Mouse (Mus musculus): ENCODE data around the gene Scn1b. TPM values are rescaled to one million over a fixed set of nuclear protein-coding genes. Genes with fewer than 3 reads are reported as not detected.

Scn1b gene
- polyA plus RNA-seq, 1 experiment from 2014 or later, result 9.4 TPM

GRCm38 (mm10) chr7:31094774-31095501, 31.9 kb downstream of the Scn1b start:
- DNase-seq (ENCODE audit: low spot score) (no peak), ATAC-seq (ENCODE audit: low read depth) (no peak)
- 32% methylated on average over 8 of the region's 12 CpGs for WGBS
- no peaks in the 10 kb centered on the region for H3K9me3 ChIP-seq (ENCODE audit: control insufficient read depth, low read length)
- no peaks in the 10 kb centered on the region for H3K4me1 ChIP-seq (ENCODE audit: control insufficient read depth, insufficient read depth, low read length)
- no peaks in the 10 kb centered on the region for H3K36me3 ChIP-seq (ENCODE audit: control insufficient read depth, insufficient read depth, low read length)
- H3K9ac ChIP-seq (ENCODE audit: low read depth, low read length), result no peak overlapping the region
- H3K4me3 ChIP-seq (ENCODE audit: low read depth, low read length), result no peak overlapping the region
- no peaks in the 10 kb centered on the region for H3K27me3 ChIP-seq (replicated peaks; ENCODE audit: control insufficient read depth, insufficient read depth, low read length)
- no peak overlapping the region for H3K4me2 ChIP-seq (ENCODE audit: low read depth, low read length)
- H3K27ac ChIP-seq (replicated peaks; ENCODE audit: low read depth, low read length), result no peak overlapping the region

DNA sequence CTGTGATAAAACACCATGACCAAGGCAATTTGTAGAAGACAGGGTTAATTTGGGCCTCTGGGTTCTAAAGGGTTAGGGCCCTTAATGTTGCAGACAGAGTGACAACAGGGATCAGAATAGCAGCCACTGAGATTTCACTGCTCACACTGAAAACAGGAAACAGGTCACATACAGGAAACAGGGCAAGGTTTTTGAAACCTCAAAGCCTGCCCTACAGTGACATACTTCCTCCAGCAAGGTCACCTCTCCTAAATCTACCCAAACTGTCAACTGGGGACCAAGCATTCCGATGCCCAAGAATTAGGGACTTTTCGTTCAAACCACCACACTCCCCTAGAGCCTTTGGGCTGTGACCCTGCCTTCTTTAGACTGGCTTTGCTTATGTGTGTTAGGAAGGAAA, 37.1 kb downstream of the Scn1b start:
- Histone ChIP-seq H3K27me3 (replicated peaks; ENCODE audit: control insufficient read depth, insufficient read depth, low read length) (no peaks in the 10 kb centered on the region), H3K4me1 (ENCODE audit: control insufficient read depth, insufficient read depth, low read length) (peaks cover 5% of the 10 kb centered on the region; the same call in 1 of the 2 replicates), H3K9me3 (ENCODE audit: control insufficient read depth, low read length) (no peaks in the 10 kb centered on the region), H3K9ac (ENCODE audit: low read depth, low read length) (no peak overlapping the region), H3K4me2 (ENCODE audit: low read depth, low read length) (no peak overlapping the region), H3K27ac (replicated peaks; ENCODE audit: low read depth, low read length) (no peak overlapping the region), H3K36me3 (ENCODE audit: control insufficient read depth, insufficient read depth, low read length) (no peaks in the 10 kb centered on the region), H3K4me3 (ENCODE audit: low read depth, low read length) (no peak overlapping the region)
- WGBS, result 70% methylated on average over 2 of the region's 2 CpGs
- ATAC-seq (ENCODE audit: low read depth) (no peak), DNase-seq (ENCODE audit: low spot score) (no peak)

GRCm38 (mm10) chr7:31088206-31088605, 38.6 kb downstream of the Scn1b start:
- Histone ChIP-seq H3K9ac (ENCODE audit: low read depth, low read length) (no peak overlapping the region), H3K36me3 (ENCODE audit: control insufficient read depth, insufficient read depth, low read length) (no peaks in the 10 kb centered on the region), H3K9me3 (ENCODE audit: control insufficient read depth, low read length) (no peaks in the 10 kb centered on the region), H3K27me3 (replicated peaks; ENCODE audit: control insufficient read depth, insufficient read depth, low read length) (no peaks in the 10 kb centered on the region), H3K4me2 (ENCODE audit: low read depth, low read length) (no peak overlapping the region), H3K4me1 (ENCODE audit: control insufficient read depth, insufficient read depth, low read length) (peaks cover 14% of the 10 kb centered on the region), H3K4me3 (ENCODE audit: low read depth, low read length) (no peak overlapping the region), H3K27ac (replicated peaks; ENCODE audit: low read depth, low read length) (no peak overlapping the region)
- DNase-seq (ENCODE audit: low spot score) (no peak), ATAC-seq (ENCODE audit: low read depth) (no peak)
- 65% methylated on average over 3 of the region's 3 CpGs for WGBS

GRCm38 (mm10) chr7:31087262-31087661, 39.5 kb downstream of the Scn1b start:
- Histone ChIP-seq H3K27me3 (replicated peaks; ENCODE audit: control insufficient read depth, insufficient read depth, low read length) (no peaks in the 10 kb centered on the region), H3K4me2 (ENCODE audit: low read depth, low read length) (no peak overlapping the region), H3K4me3 (ENCODE audit: low read depth, low read length) (no peak overlapping the region), H3K9ac (ENCODE audit: low read depth, low read length) (no peak overlapping the region), H3K4me1 (ENCODE audit: control insufficient read depth, insufficient read depth, low read length) (peaks cover 15% of the 10 kb centered on the region), H3K27ac (replicated peaks; ENCODE audit: low read depth, low read length) (no peak overlapping the region; the same call in 1 of the 2 replicates), H3K9me3 (ENCODE audit: control insufficient read depth, low read length) (no peaks in the 10 kb centered on the region), H3K36me3 (ENCODE audit: control insufficient read depth, insufficient read depth, low read length) (no peaks in the 10 kb centered on the region)
- 52% methylated on average over 2 of the region's 2 CpGs for WGBS
- ATAC-seq (ENCODE audit: low read depth) (no peak), DNase-seq (ENCODE audit: low spot score) (no peak)

GRCm38 (mm10) chr7:31086175-31086755, 40.5 kb downstream of the Scn1b start:
- DNase-seq (ENCODE audit: low spot score) (no peak), ATAC-seq (ENCODE audit: low read depth) (no peak)
- no peak overlapping the region for H3K9ac ChIP-seq (ENCODE audit: low read depth, low read length)
- H3K27me3 ChIP-seq (replicated peaks; ENCODE audit: control insufficient read depth, insufficient read depth, low read length), result no peaks in the 10 kb centered on the region
- H3K9me3 ChIP-seq (ENCODE audit: control insufficient read depth, low read length), result no peaks in the 10 kb centered on the region
- peaks cover 15% of the 10 kb centered on the region for H3K4me1 ChIP-seq (ENCODE audit: control insufficient read depth, insufficient read depth, low read length)
- no peak overlapping the region for H3K4me2 ChIP-seq (ENCODE audit: low read depth, low read length)
- 86% methylated on average over 9 of the region's 9 CpGs for WGBS
- H3K4me3 ChIP-seq (ENCODE audit: low read depth, low read length), result no peak overlapping the region
- peak overlapping the region; percentile 61; the same call in 1 of the 2 replicates for H3K27ac ChIP-seq (replicated peaks; ENCODE audit: low read depth, low read length)
- H3K36me3 ChIP-seq (ENCODE audit: control insufficient read depth, insufficient read depth, low read length), result no peaks in the 10 kb centered on the region

DNA sequence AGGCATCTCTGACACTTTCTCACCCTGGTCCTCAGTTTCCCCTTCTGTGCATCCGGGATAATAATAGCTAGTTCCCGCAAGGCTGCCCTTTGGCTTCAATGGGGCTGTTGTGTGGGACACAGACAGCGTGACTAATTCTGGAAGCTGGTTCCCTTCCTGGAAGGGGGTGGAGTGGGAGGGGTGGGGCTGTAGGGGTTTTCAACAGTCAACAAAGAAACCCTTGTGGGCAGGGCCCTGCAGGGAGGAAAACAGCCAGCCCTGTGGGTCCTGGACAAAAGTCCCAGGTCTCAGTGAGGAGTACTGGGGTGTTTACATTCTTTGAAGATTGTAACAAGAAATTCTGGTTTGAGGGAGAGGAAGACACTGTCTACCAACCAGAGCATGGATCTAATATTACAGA, 41.6 kb downstream of the Scn1b start:
- peak; percentile 73 for DNase-seq (ENCODE audit: low spot score)
- H3K36me3 ChIP-seq (ENCODE audit: control insufficient read depth, insufficient read depth, low read length), result no peaks in the 10 kb centered on the region
- peak overlapping the region; percentile 61; the same call in 1 of the 2 replicates for H3K27ac ChIP-seq (replicated peaks; ENCODE audit: low read depth, low read length)
- 26% methylated on average over 3 of the region's 3 CpGs for WGBS
- no peaks in the 10 kb centered on the region for H3K9me3 ChIP-seq (ENCODE audit: control insufficient read depth, low read length)
- H3K27me3 ChIP-seq (replicated peaks; ENCODE audit: control insufficient read depth, insufficient read depth, low read length), result no peaks in the 10 kb centered on the region
- H3K4me1 ChIP-seq (ENCODE audit: control insufficient read depth, insufficient read depth, low read length), result peaks cover 15% of the 10 kb centered on the region
- peak; percentile 76 for ATAC-seq (ENCODE audit: low read depth)
- no peak overlapping the region for H3K4me3 ChIP-seq (ENCODE audit: low read depth, low read length)
- no peak overlapping the region for H3K4me2 ChIP-seq (ENCODE audit: low read depth, low read length)
- H3K9ac ChIP-seq (ENCODE audit: low read depth, low read length), result no peak overlapping the region

DNA sequence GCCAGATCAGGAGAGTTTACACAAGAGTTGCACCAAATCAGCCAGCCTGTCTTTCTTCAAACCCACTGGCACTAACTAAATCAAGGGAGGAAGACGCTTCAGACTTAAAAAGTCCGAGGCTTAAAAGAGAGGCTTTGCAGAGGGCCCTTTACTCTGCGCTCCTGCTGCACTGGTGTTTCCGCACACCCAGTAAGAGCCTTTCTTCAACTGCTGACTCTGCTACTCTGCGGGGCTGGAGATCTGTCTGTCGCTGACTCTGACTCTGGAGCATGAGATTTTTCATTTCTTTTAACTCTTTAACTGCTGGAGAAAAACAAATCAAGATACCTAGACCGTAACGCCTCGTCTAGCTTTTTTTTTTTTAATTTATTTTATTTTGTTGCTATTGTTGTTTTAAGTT, 42.7 kb downstream of the Scn1b start:
- Histone ChIP-seq H3K27ac (replicated peaks; ENCODE audit: low read depth, low read length) (peak overlapping the region; percentile 68), H3K4me2 (ENCODE audit: low read depth, low read length) (peak overlapping the region; percentile 26; the same call in 1 of the 2 replicates), H3K4me3 (ENCODE audit: low read depth, low read length) (no peak overlapping the region), H3K36me3 (ENCODE audit: control insufficient read depth, insufficient read depth, low read length) (no peaks in the 10 kb centered on the region), H3K9me3 (ENCODE audit: control insufficient read depth, low read length) (no peaks in the 10 kb centered on the region), H3K4me1 (ENCODE audit: control insufficient read depth, insufficient read depth, low read length) (peaks cover 15% of the 10 kb centered on the region), H3K27me3 (replicated peaks; ENCODE audit: control insufficient read depth, insufficient read depth, low read length) (no peaks in the 10 kb centered on the region), H3K9ac (ENCODE audit: low read depth, low read length) (no peak overlapping the region; the same call in 1 of the 2 replicates)
- ATAC-seq (ENCODE audit: low read depth) (peak; percentile 48; the same call in 1 of the 2 replicates), DNase-seq (ENCODE audit: low spot score) (peak; percentile 51)
- WGBS, result 30% methylated on average over 9 of the region's 9 CpGs

DNA sequence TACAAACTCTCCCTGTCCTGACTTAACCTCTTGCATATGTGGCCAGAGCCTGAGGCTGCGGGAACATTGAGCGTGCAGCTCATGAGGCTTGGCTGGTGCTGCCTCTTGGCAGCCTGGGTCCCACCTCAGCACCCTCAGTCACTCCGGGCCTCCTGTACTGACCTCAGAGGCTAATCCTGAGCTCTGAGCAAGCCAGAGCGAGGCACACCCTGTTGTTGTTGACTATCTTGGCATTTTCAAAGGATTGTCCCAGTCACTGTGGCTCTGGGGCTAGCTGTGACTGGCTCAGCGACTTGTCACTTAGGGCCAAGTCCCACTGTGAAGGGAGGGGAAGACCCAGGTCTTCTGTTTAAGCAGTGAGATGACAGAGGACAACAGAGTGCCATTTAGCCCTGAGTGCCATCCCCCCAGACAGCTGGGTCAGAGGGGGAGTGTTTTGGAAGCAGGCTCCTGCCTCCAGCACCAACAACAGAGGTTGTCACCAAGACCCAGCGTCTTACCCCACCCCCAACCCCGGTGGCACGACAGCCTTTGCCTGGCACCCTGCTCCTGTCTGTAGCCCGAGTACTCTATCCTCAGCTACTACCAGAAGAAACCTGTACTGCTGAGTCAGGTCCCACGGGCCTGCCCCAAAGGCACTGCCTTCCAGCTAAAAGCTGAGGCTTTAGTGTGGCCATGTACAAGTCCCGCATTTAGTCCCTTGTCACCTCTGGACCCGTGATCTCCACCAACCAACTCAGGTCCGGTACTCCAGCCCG, 43.8 kb downstream of the Scn1b start:
- Histone ChIP-seq H3K9ac (ENCODE audit: low read depth, low read length) (0 out of 2 replicates have a peak overlapping the region, but pooled peaks have one; percentile 5), H3K4me1 (ENCODE audit: control insufficient read depth, insufficient read depth, low read length) (peaks cover 15% of the 10 kb centered on the region), H3K27ac (replicated peaks; ENCODE audit: low read depth, low read length) (peak overlapping the region; percentile 68), H3K27me3 (replicated peaks; ENCODE audit: control insufficient read depth, insufficient read depth, low read length) (no peaks in the 10 kb centered on the region), H3K9me3 (ENCODE audit: control insufficient read depth, low read length) (no peaks in the 10 kb centered on the region), H3K36me3 (ENCODE audit: control insufficient read depth, insufficient read depth, low read length) (no peaks in the 10 kb centered on the region), H3K4me2 (ENCODE audit: low read depth, low read length) (no peak overlapping the region), H3K4me3 (ENCODE audit: low read depth, low read length) (no peak overlapping the region)
- WGBS, result 42% methylated on average over 14 of the region's 14 CpGs
- no peak for DNase-seq (ENCODE audit: low spot score)
- peak; percentile 34; the same call in 1 of the 2 replicates for ATAC-seq (ENCODE audit: low read depth)

Measured in embryonic facial prominence, embryonic 14.5 days (tissue).